Mouse (Mus musculus) thymus, adult 2 months (tissue): ENCODE results near the gene Clcn3. TPM values are rescaled to one million over a fixed set of nuclear protein-coding genes. Genes with fewer than 3 reads are reported as not detected.

ENCODE experiments used
- DNase-seq: peaks from one replicate; pipeline ENCODE4 v3.0.0; 2021
- H3K27ac ChIP-seq: fragments of 200-500 bp; 2 replicates; pipeline ENCODE4 v1.5.1; 2012; ENCODE audit warnings: low read length, control low read depth; ENCODE audit not compliant: control insufficient read depth, insufficient read depth
- H3K27me3 ChIP-seq: fragments of 200-500 bp; 2 replicates; pipeline ENCODE4 v1.6.1; 2012; ENCODE audit warnings: mild to moderate bottlenecking, low read length, moderate library complexity, mixed read lengths; ENCODE audit not compliant: control insufficient read depth, insufficient read depth
- H3K36me3 ChIP-seq: fragments of 200-500 bp; 2 replicates; pipeline ENCODE4 v1.6.1; 2012; ENCODE audit warnings: mild to moderate bottlenecking, low read length, moderate library complexity; ENCODE audit not compliant: control insufficient read depth, insufficient read depth
- H3K4me1 ChIP-seq: fragments of 200-500 bp; replicated peaks from 2 replicates; pipeline ENCODE4 v1.6.1; 2012; ENCODE audit warnings: low read length; ENCODE audit not compliant: control insufficient read depth, insufficient read depth
- H3K4me3 ChIP-seq: fragments of 200-500 bp; 2 replicates; pipeline ENCODE4 v1.5.1; 2012; ENCODE audit warnings: mild to moderate bottlenecking, low read length, control low read depth, moderate library complexity; ENCODE audit not compliant: control insufficient read depth, insufficient read depth
- CTCF ChIP-seq: fragments of 200-500 bp; IDR thresholded peaks from 2 replicates; pipeline ENCODE4 v1.5.1; 2012; ENCODE audit warnings: mild to moderate bottlenecking, control low read depth, low read length, moderate library complexity, borderline replicate concordance; ENCODE audit not compliant: control insufficient read depth, poor library complexity, insufficient read depth; ENCODE audit errors: extremely low read depth
- POLR2A ChIP-seq: fragments of 200-500 bp; IDR thresholded peaks from 2 replicates; pipeline ENCODE4 v1.6.1; 2012; ENCODE audit warnings: mild to moderate bottlenecking, low read length, control low read depth, moderate library complexity; ENCODE audit not compliant: control insufficient read depth, poor library complexity, insufficient read depth; ENCODE audit errors: extremely low read depth
- WGBS: fragments of 180-500 bp; shearing (Covaris S2); methylation state at CpG from one replicate; pipeline ENCODE4 v1.1.7; 2018; 5-methylcytosine and 5-hydroxymethylcytosine counted together
- polyA plus RNA-seq: library from polyadenylated mRNA; depleted of rRNA; stranded (reverse); fragments of >200 nt; gene quantifications from 2 replicates; pipeline ENCODE4 v1.2.3, GENCODE M21; 2012

Clcn3 gene
- polyA plus RNA-seq, 1 experiment, result 17.2 TPM

DNA sequence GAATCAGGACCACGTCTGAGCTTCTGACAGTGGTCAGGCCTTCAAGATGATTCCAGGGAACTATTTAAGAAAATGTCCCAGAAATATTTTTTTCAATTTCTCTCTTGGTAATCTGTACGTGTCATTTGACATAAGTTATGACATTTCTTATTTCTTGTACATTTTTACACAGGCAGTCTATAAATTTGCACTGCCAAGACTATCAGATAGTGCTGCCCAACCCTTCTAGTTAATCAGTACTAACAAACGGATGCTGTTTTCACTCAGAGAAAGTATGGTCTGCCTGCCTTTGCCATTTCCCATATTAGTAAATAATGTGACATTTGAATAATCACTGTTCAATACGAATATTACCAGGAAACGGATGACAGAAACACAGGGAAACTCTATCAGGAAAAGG is 30.3 kb downstream of the Clcn3 start:
- Histone ChIP-seq H3K4me1 (no peaks in the 10 kb centered on the region), H3K4me3 (no peak overlapping the region), H3K36me3 (no peaks in the 10 kb centered on the region), H3K27ac (no peak overlapping the region), H3K27me3 (no peaks in the 10 kb centered on the region)
- TF ChIP-seq CTCF (no peak), POLR2A (no peak)
- no peak for DNase-seq
- WGBS, result 96% methylated on average over 5 of the region's 5 CpGs

DNA sequence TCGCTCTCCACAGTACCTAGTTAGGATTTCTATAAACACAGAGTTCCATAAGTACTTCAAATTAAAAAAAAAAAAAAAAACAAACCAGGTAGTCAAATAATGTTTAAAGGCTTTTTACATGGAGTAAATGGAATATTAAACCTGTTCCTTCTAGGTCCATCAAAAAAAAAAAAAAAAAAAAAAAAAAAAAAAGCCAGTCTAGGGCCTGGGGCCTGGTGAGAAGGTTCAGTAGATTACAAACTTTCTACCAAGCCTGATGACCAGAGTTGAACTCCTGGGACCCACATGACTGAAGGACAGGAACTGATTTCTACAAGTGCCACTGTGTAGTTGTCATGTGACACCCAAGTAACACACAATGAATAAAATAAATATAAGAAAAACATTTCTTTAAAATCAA is 31.3 kb downstream of the Clcn3 start:
- TF ChIP-seq CTCF, result no peak
- TF ChIP-seq POLR2A, result no peak
- Histone ChIP-seq H3K4me3 (no peak overlapping the region), H3K36me3 (no peaks in the 10 kb centered on the region), H3K4me1 (no peaks in the 10 kb centered on the region), H3K27ac (no peak overlapping the region), H3K27me3 (no peaks in the 10 kb centered on the region)
- WGBS, result 96% methylated on average over 1 of the region's 1 CpGs
- no peak for DNase-seq

DNA sequence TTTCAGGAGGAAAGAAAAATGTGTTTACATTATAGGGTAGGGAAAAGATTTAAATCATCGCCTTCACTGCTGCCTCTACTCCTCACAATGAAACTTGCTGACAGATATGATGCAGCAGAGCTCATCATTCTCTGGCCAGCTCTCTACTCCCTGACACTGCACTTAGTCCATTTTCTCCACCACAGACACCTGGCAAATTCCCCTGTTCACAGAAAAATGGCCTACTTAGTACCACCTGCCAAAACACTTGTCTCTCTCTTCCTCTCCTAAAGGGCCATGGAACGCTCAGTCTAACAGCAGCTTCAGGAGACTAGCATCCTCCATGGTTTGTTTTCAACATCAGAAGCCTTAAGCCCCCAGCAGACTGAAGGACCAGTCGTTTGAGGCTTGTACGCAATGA is 31.8 kb downstream of the Clcn3 start:
- Histone ChIP-seq H3K4me1 (no peaks in the 10 kb centered on the region), H3K27ac (no peak overlapping the region), H3K27me3 (no peaks in the 10 kb centered on the region), H3K4me3 (no peak overlapping the region), H3K36me3 (no peaks in the 10 kb centered on the region)
- 94% methylated on average over 4 of the region's 4 CpGs for WGBS
- TF ChIP-seq POLR2A (no peak), CTCF (no peak)
- no peak for DNase-seq

DNA sequence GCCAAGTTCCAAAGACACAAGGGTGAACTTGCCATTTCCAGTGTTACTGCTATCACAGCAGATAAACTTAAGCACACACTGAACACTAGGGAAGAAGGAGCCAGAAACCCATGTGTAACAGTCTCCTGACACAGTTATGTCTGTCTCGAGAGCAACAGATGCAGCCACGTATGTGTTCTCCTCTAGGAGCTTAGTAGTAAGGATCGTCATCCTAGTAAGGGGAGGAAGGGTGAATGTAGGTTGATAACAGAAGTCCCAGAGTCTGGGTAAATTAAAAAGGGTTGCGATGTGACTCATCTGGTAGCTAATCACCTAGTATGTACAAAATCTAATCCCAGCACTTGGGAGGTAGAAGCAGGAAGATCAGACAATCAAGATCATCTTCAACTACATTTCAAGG is 33.2 kb downstream of the Clcn3 start:
- no peak for DNase-seq
- H3K27ac ChIP-seq, result no peak overlapping the region
- 97% methylated on average over 4 of the region's 4 CpGs for WGBS
- no peaks in the 10 kb centered on the region for H3K4me1 ChIP-seq
- TF ChIP-seq POLR2A, result no peak
- TF ChIP-seq CTCF, result no peak
- no peaks in the 10 kb centered on the region for H3K36me3 ChIP-seq
- no peak overlapping the region for H3K4me3 ChIP-seq
- no peaks in the 10 kb centered on the region for H3K27me3 ChIP-seq

DNA sequence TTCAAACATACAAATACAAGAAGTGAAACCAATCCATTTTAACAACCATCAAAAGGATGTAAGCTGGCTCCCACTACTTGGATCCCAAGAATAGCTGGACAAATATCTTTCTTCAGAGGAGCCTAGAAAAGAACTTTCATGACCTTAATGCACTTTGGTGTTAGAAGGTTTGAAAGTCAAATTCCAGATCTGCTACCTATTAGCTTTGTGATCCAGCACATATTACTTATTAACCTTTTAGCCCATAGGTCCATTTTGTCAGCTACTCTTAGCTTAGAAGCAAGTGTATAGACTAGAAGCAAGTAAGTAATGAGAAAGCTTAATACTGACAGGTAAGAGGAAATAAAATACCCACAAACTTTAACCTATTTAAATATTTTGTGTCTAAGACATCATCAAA is 35.6 kb downstream of the Clcn3 start:
- Histone ChIP-seq H3K4me3 (no peak overlapping the region), H3K4me1 (no peaks in the 10 kb centered on the region)
- DNase-seq, result no peak

DNA sequence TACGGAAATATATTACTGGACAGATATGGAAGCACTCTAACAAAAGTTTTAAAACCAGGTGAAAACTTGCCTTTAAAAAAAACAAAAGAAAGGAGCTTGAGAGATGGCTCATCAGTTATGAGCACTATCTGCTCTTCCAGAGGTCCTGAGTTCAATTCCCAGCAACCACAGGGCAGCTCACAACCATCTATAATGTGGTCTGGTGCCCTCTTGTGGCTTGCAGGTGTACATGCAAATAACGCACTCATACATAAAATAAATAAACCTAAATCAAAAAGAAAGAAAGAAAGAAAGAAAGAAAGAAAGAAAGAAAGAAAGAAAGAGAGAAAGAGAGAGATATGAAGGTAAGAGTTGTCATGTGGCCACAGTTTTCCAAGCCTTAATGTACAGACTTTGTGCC is 40.2 kb downstream of the Clcn3 start:
- no peak overlapping the region for H3K4me3 ChIP-seq
- no peaks in the 10 kb centered on the region for H3K4me1 ChIP-seq
- H3K36me3 ChIP-seq, result no peaks in the 10 kb centered on the region
- TF ChIP-seq CTCF, result no peak
- no peak for TF ChIP-seq POLR2A
- DNase-seq, result peak; percentile 12
- 98% methylated on average over 2 of the region's 2 CpGs for WGBS
- no peak overlapping the region for H3K27ac ChIP-seq
- no peaks in the 10 kb centered on the region for H3K27me3 ChIP-seq

More for the DNA sequence above, 35.6 kb downstream of the Clcn3 start:
- TF ChIP-seq CTCF (no peak), POLR2A (no peak)
- Histone ChIP-seq H3K27ac (no peak overlapping the region), H3K36me3 (no peaks in the 10 kb centered on the region), H3K27me3 (no peaks in the 10 kb centered on the region)

DNA sequence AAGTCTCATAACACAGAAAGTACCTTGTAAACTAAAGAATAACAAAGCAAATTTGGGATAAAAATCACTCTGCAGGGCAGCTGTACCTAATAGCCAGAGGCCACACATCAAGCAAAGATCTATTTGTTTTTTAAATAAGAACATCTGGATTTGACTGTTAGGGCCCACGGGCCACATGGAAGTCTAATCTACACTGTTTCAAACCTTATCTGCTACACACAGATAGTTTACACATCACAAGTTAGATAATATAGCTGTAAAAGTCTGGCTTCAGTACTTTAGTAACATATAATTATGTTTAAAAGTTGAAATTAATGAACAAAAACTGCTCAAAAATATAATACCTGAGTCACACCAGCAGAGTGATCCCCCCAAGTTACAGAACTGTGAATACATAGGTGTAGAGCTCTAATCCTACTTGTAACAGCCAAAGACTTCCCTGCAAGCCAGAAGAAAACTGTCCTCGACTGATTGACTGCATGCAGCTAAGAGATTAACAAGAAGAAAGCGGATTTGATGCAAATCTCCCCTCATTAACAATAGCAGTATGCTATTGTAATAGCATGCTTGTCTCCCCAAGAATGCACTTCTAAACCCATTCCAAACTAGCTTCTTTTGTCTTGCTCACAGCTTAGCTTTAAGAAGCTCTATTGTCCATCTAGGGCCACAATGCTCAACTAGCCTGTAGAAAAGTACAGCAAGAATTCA is 44.2 kb downstream of the Clcn3 start:
- H3K27ac ChIP-seq, result no peak overlapping the region
- H3K27me3 ChIP-seq, result no peaks in the 10 kb centered on the region
- DNase-seq, result no peak
- no peaks in the 10 kb centered on the region for H3K36me3 ChIP-seq
- 93% methylated on average over 3 of the region's 3 CpGs for WGBS
- H3K4me3 ChIP-seq, result no peak overlapping the region
- no peak for TF ChIP-seq CTCF
- TF ChIP-seq POLR2A, result no peak
- no peaks in the 10 kb centered on the region for H3K4me1 ChIP-seq
